Mouse (Mus musculus) kidney, adult 9 months (tissue): ENCODE results near the gene Cradd.

Experiments used
- DNase-seq: peaks from one replicate; pipeline ENCODE4 v3.0.0; 2022

The Cradd gene

DNA sequence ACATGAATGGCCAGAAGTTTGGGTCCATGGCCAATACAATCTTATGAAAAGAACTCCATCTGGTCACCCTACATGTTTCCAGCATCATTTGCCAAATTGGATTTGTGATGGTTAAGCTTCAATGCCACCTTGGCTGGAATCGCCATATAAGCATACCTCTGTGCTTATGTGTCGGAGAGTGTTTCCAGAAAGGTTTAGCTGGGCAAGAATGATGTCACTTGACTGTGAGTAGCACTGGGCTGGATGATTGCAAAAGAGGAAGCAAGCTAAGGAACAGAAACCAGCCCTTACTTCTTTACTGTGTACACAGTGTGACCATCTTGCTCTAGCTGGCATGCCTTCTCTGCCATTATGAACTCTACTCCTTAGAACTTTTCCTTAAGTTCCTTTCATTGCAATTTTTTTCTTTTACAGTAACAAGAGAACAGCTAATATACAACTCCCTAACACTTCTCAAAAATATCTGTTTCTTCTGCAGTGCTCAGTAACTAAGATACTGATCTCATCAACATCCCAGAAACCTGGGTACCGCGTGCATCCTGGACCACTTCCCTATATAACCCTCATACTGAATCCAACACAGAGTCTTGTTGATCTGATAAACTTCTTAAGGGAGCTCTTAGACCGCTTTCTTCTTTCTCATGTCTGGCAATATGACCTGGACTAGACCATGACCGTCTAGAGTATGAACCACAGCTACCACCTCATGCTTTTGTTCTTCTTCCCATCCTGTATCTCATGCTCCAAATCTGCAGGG, 172.7 kb downstream of the Cradd start:
- no peak for DNase-seq

DNA sequence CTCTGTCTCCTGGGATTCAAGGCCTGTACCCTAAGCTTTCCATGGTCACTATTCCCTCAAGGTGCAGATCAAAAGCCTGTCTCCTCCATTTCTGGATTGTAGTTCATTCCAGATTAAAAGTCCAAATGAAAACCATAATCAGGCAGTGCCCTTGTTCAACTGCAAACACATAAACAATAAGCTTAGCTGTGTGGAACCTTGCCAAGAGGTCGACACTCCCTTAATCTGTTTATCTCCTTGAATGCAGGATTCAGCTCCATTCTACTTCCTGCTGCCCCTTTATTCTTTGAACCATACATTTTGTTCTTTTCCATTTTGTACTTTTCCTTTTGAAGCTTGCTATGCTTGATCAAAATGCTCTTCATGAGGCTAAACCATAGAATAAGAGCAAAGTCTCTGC, 174.3 kb downstream of the Cradd start:
- DNase-seq = no peak

DNA sequence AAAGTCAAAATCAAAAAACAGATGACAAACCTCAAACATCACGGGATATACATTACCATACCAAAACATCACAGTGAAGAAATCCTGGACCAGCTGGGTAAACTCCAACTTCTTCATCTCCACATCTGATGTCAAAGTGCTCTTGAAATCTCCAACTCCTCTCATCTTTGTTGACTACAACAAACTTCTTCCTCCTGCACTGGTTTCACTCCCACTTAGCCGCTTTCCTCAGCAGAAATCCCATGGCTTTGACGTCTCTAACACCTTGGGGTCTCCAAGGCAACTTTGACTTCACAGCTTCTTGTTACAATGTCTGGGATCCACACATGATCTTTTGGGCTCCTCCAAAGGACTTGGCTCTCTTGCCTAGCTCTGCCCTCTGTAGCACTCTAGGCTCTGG, 175.3 kb downstream of the Cradd start:
- no peak for DNase-seq

DNA sequence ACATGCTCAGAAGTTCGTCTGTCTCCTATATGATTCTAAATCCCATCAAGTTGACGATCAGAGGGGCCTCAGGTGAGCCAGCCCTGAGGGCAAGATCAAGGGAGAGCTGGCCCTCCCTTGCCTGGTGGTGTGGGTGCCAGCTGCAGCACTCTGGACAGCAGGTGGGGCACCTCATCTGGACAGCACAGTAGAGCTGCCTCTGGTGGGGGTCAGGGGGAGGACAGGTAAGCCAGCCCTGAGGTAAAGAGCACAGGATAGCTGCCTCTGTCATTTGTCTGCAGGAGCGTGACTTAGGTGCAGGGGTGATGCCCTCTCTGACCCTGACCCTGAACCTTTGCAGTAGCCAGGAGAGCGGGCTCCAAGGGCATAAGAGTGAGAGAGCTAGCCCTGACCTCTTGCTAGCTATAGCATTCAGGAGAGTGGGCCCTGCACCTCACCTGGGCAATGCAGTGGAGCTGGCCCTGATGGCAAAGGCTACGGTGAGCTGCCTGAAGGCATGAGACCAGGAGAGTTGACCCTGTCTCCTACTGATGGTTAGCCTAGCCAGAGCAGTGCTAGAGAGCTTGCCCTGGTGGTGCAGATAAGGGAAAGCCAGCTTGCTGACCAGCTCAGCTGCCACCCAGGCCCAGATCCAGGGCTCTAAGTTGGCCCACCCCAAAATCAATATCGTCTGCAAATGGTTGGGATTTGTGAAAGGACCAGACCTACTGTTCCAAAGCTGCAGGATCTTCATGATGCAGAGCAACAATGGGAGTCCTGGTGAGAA, 176.6 kb downstream of the Cradd start:
- DNase-seq = no peak

DNA sequence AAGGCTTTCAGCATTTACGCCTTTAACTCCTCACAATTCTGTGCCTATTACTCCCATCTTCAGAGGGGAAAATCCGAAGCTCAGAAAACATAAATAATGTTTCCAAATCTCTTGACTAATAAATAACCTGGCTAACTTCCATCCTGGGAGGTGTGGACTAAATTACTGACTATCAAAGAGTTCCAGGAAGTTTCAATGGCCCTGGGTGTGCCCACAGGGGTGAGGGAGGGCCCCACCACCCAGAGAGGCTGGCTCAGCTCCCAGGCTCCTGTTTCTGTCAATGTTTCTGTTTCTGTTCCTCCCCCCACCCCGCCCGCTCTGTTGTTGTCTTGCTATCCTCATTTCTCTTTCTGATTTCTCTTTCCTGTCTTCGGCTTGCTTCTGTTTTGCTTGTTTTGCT, 177.4 kb downstream of the Cradd start:
- DNase-seq = peak; percentile 80

DNA sequence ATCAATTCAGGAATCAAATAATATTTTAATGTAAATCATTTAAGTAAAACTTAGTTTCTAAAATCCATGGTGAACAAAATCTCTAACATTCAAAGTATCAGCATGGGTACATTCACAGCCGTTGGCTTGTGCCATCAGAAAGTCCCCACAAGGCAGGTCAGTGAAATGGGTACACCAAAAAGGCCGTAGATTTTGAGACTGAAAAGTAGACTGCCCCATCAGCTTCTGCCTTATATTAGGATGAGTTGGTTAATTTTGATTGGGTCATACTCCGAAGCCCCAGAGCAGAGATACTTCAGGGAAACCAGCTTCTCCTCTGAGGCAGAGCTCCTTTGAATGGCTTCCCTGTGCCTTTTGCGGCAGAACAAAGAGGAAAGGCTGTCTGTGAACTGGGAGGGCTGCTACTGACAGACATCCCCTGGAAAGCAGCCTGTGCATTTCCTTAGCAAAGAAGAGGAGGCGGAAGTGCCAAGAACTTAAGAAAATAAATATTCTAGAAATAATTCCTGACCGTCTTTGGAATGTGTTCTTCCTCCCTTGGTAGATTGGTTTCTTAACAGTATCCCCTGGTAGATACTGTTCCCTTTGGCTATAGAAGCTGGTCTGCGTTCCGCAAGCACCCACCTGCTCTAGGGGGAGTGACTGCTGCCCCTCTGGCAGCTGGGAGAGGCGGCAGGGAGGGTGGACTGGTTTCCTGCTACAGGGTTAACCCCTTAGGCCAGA, 178.6 kb downstream of the Cradd start:
- DNase-seq = peak; percentile 56

DNA sequence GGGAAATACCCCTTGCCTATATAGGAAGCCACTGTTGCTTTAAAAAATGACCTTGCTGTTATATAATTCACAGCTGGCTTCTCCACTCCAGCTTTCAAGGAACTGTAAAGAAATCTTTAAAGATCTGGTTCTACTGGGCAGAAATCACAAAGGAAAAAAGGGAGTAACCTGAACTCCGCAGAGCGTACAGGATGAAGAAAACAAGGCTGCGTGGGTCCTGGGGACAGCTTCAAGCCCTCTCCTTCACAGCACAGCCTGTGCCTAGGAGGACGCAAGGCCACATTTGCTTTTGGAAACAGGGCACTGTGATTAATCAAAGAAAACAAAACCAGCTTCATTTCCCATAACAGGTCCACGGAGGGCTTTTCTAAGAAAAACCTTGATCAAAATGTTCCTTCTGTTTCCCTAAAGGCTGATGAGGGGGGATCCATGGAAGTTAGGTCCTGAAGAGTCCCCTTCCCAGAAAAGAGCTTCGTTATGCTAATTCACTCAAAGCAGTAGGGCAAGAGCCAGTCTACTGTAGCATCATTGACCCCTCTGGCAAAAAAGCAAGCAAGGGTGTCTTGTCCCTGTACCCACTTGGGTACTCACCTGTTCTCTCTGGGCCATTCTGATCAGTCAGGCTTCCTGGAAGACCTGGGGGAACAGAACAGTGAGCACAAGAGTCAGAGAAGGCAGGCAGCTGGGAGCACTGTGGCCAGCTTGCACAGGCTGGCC, 179.4 kb downstream of the Cradd start:
- DNase-seq = no peak

DNA sequence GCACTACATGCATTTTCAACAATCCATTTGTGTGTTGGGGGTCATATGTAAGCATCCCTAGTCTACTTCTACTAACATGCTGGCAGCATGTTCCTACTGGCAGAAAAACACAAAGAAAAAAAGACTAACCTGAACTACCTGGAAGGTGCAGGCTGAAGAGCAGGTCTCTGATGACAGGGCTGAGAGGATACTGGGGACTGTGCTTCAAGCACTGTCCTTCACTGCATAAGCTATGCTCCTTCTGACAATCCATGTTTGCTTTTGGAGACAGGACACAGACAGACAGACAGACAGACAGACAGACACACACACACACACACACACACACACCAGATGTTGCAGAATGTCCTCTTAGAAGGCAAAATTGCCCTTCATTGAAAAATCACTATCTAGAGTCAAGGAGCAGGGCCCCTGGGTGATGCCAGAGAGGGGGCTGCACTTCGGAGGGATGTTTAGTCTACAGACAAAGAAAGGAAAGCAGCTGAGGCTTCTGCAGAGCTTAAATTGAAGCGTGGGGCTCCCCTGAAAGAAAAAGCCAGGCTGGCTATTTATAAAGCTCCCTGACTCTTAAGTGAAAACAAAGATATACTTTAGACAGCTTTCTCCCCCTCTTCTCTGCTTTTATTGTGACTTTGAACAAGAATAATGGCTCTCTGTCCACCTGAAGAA, 180.4 kb downstream of the Cradd start:
- no peak for DNase-seq

DNA sequence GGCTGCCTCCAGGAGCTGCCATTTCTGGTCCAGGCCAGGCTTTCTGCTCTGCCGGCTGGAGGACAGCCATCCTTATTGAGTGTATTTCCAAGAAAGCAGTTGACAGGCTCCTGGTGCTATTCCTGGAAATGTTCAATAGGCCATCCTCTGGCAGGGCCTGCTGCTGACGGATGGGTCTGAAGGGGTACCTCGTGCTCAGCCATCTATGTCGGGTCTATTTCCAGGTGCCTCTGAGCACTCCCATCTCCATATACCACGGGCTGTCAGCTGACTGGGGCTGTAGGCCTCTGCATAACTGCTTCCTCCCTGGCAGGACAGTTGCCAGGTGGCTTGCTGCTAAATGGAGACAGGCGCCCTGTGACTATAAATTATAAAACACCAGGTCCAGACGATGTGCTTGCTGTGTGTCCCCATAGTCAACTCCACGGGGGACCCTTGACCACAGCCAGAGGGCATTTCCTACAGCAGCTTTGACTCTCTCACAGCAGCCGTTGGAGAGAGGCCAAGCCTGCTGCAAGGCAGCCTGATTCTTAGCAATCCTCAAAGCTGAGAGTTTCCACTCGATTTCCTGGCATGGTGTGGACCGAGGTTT, 181.0 kb downstream of the Cradd start:
- peak; percentile 77 for DNase-seq

DNA sequence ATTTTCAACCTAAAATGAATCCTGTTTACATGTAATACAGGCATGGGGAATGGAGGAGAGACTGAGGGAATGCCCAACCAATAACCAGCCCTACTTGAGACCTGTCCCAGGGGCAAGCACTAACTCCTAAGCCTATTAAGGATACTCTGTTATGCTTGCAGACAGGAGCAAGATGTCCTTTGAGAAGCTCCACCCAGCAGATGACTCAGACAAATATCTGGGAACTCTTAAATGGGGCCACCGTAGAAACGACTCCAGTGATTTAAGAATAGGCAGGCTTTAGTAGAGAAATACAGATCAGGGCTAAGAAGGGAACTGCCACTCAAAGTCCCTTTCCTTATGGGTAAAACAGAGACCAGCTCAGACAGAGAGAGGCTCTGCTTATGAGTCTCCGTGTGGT, 182.9 kb downstream of the Cradd start:
- DNase-seq = no peak

DNA sequence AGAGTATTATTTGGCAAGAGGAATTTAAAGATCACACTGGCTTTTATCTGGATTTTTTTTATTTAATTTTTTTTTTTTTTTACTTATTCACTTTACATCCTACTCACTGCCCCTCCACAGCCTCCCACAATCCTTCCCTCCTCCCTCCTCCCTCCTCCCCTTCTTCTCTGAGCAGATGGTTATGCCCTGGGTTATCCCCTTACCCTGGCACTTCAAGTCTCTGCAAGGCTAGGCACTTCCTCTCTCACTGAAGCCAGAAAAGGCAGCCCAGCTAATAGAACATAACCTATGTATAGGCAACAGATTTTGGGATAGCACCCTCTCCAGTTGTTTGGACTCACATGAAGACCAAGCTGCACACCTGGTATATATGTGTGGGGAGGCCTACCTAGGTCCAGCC, 183.7 kb downstream of the Cradd start:
- DNase-seq = no peak

DNA sequence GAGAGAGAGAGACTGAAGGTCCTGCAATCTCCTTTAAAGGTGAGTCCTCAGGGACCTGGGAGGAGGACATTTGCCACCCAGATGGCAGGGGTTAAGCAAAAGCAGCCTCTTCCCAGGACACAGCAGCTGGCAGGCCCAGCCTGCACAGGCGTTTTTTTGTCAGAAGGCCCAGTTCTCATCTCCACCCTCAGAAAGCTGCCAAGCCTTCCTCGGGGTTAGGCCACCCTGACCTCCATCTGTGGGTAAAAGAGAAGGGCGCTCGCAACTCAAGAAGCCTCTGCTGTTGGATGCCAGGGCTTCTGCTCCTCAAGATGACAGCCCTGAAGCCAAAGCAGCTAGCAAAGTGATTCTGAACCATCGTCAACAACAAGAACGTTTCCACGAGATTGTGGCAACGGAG, 184.3 kb downstream of the Cradd start:
- DNase-seq = no peak

DNA sequence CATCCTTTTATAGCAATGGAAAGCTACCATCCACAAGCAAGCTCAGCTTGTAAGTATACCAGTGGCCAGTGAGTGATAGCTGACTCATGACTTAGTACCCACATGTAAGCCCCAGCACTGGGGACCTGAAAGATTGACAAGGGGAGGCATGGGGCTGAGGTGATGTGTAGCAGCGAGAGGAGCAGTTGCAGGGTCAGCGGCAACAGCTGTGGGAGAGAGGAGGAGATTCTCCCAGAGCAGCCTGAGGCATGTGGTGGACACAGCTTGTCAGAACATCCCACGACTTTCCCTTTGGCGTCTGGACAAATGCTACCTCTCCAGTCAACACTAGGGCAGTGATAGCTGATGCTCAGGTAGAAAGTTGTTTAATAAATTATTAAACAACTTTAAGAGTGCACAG, 190.9 kb downstream of the Cradd start:
- DNase-seq = no peak
